Mouse (Mus musculus): ENCODE measurements around the gene Xpnpep2.

GRCm38 (mm10) chrX:48124132-48125071, 15.9 kb downstream of the Xpnpep2 start:
- TF ChIP-seq CTCF (IDR thresholded peaks at IDR 0.05; ENCODE audit: low read depth, low read length) (peak; percentile 39; the same call in 1 of the 2 replicates), GATA2 (IDR thresholded peaks at IDR 0.05; ENCODE audit: borderline replicate concordance, low read depth, low read length) (no peak), TAL1 (conservative IDR thresholded peaks at IDR 0.05; ENCODE audit: low read depth, low read length) (no peak)

Data from G1E (cell line).